Mouse (Mus musculus): ENCODE results near the gene P2ry2. TPM values are rescaled to one million over a fixed set of nuclear protein-coding genes. Genes with fewer than 3 reads are reported as not detected.

The P2ry2 gene
- polyA plus RNA-seq, 1 experiment from 2014 or later = 1.6 TPM

Other genes with a start within 250 kb of the P2ry2 start
- 12.3 and 12.9 TPM in 2 replicates for gene Relt, start 149.4 kb downstream of the P2ry2 start, polyA plus RNA-seq (2015; fragmentation: Nextera tagmentation; extraction: Ambion mirVana)
- 1.0 and 1.1 TPM in 2 replicates for gene Arhgef17, start 80.8 kb downstream of the P2ry2 start, polyA plus RNA-seq (2015; fragmentation: Nextera tagmentation; extraction: Ambion mirVana)
- 6.0 and 6.4 TPM in 2 replicates for gene P2ry6, start 38.2 kb downstream of the P2ry2 start, polyA plus RNA-seq (2015; fragmentation: Nextera tagmentation; extraction: Ambion mirVana)
- 16.9 and 17.8 TPM in 2 replicates for gene Fchsd2, start 80.0 kb upstream of the P2ry2 start, polyA plus RNA-seq (2015; fragmentation: Nextera tagmentation; extraction: Ambion mirVana)

Data from thymus, postnatal 0 days (tissue).